Mouse (Mus musculus): ENCODE measurements at regions not wholly inside any gene's neighbourhood (a gene's known extent, or its start where the extent isn't known, plus 50 kb on each side); places are given as distances from the start of the nearest gene placed in this dataset.

DNA sequence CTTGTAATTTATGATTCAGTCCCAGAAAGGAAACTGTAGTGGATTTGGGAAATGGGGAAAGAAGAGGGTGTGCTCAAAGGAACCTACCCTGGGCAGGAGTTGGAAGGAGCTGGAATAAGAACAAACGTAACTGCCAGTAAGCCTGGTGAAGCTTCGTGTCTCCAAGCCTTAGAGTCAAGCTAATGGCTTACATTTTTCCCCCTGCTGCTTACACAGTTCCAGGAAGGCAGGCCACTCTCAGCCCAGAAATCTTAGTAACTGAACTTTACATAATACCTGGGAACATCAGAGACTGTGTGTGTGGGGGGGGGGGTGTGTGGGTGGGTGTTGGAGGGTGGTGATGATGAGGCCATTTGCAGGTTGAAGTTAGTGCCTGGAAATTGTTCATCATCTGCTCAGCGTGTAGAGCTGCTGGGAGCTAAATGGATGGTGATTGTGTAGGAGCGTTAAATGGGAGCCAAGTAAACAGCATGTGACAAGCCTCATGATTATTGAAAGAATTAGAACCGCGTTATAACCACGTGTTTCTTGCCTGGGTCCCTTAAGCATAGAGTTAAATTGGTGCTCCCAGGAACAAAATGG is 357.1 kb upstream of the Slc30a5 start:
- TF ChIP-seq E2F4 (IDR thresholded peaks at IDR 0.05; ENCODE audit: insufficient read depth) (no peak), POLR2AphosphoS2 (IDR thresholded peaks at IDR 0.05; ENCODE audit: insufficient read length, low read depth) (no peak), TCF3 (IDR thresholded peaks at IDR 0.05; ENCODE audit: insufficient read length, low read depth) (no peak), MYOG (IDR thresholded peaks at IDR 0.05; ENCODE audit: control insufficient read depth in 1 of 3, insufficient read depth in 1 of 3, insufficient read length in 2 of 3, low read depth in 2 of 3) (no peak), REST (IDR thresholded peaks at IDR 0.05; ENCODE audit: insufficient read depth, insufficient read length) (no peak), MAX (IDR thresholded peaks at IDR 0.05; ENCODE audit: low read depth) (no peak), TCF12 (IDR thresholded peaks at IDR 0.05; ENCODE audit: insufficient read depth, poor library complexity, severe bottlenecking) (no peak), POLR2A (IDR thresholded peaks at IDR 0.05; ENCODE audit: insufficient read length, low read depth) (no peak), MYOD1 (IDR thresholded peaks at IDR 0.05; ENCODE audit: control insufficient read depth in 1 of 3, insufficient read length in 2 of 3, low read depth in 2 of 3) (no peak), CEBPB (IDR thresholded peaks at IDR 0.05; ENCODE audit: insufficient read depth, poor library complexity, severe bottlenecking) (no peak), SRF (IDR thresholded peaks at IDR 0.05; ENCODE audit: control insufficient read depth, insufficient read length, low read depth) (no peak), USF1 (IDR thresholded peaks at IDR 0.05; ENCODE audit: low read depth) (no peak)
- Histone ChIP-seq H3ac (ENCODE audit: control insufficient read depth, insufficient read length) (no peak overlapping the region), H3K27me3 (ENCODE audit: control insufficient read depth, insufficient read depth, insufficient read length) (no peaks in the 10 kb centered on the region), H3K79me2 (ENCODE audit: control insufficient read depth, insufficient read depth) (no peaks in the 10 kb centered on the region), H3K4me2 (ENCODE audit: low read depth) (no peak overlapping the region), H3K4me3 (no peak overlapping the region), H3K36me3 (ENCODE audit: control insufficient read depth, insufficient read depth) (no peaks in the 10 kb centered on the region)

GRCm38 (mm10) chr13:101182387-101182786 is 349.2 kb upstream of the Slc30a5 start:
- H3K36me3 ChIP-seq (ENCODE audit: control insufficient read depth, insufficient read depth): no peaks in the 10 kb centered on the region
- TF ChIP-seq TCF3 (IDR thresholded peaks at IDR 0.05; ENCODE audit: insufficient read length, low read depth): no peak
- no peak for TF ChIP-seq MYOG (IDR thresholded peaks at IDR 0.05; ENCODE audit: control insufficient read depth in 1 of 3, insufficient read depth in 1 of 3, insufficient read length in 2 of 3, low read depth in 2 of 3)
- TF ChIP-seq USF1 (IDR thresholded peaks at IDR 0.05; ENCODE audit: low read depth): no peak
- no peak for TF ChIP-seq CEBPB (IDR thresholded peaks at IDR 0.05; ENCODE audit: insufficient read depth, poor library complexity, severe bottlenecking)
- TF ChIP-seq REST (IDR thresholded peaks at IDR 0.05; ENCODE audit: insufficient read depth, insufficient read length): no peak
- TF ChIP-seq TCF12 (IDR thresholded peaks at IDR 0.05; ENCODE audit: insufficient read depth, poor library complexity, severe bottlenecking): no peak
- TF ChIP-seq E2F4 (IDR thresholded peaks at IDR 0.05; ENCODE audit: insufficient read depth): no peak
- no peak for TF ChIP-seq MAX (IDR thresholded peaks at IDR 0.05; ENCODE audit: low read depth)
- no peak for TF ChIP-seq POLR2A (IDR thresholded peaks at IDR 0.05; ENCODE audit: insufficient read length, low read depth)
- no peak for TF ChIP-seq SRF (IDR thresholded peaks at IDR 0.05; ENCODE audit: control insufficient read depth, insufficient read length, low read depth)
- no peak for TF ChIP-seq POLR2AphosphoS2 (IDR thresholded peaks at IDR 0.05; ENCODE audit: insufficient read length, low read depth)
- TF ChIP-seq MYOD1 (IDR thresholded peaks at IDR 0.05; ENCODE audit: control insufficient read depth in 1 of 3, insufficient read length in 2 of 3, low read depth in 2 of 3): no peak
- no peaks in the 10 kb centered on the region for H3K79me2 ChIP-seq (ENCODE audit: control insufficient read depth, insufficient read depth)
- no peak overlapping the region for H3K4me2 ChIP-seq (ENCODE audit: low read depth)
- H3K27me3 ChIP-seq (ENCODE audit: control insufficient read depth, insufficient read depth, insufficient read length): no peaks in the 10 kb centered on the region
- no peak overlapping the region for H3ac ChIP-seq (ENCODE audit: control insufficient read depth, insufficient read length)
- H3K4me3 ChIP-seq: no peak overlapping the region

DNA sequence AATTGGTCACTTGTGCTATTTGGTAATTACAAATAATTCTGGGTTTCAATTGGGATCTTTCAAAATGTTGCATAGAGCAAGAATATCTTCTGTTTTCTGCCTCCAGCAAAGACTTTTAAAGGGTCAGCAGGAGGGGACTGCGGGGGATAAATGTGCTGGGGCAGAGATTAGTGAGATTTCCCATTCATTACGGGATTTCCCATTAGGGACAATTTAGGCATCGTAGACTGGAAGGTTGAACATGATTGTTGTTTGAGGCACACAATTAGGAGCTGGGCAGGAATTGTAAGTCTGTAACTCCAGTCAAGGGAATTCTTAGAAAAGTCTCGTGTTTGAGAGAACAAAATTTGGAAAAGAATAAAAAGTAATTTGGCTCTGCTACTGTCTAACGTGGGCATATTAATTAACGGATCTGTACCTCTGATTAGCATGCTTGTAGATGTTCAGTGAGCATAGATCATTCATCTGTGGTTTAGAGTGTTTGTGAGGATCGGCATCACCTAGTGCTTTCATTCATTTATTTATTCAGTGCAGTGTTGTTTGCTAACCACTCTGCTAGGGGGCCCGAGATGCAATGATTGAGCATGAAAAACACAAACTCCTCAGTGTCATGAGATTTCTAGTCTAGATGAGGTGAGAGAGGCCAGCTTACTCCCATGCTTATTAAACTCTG is 341.9 kb upstream of the Slc30a5 start:
- no peak overlapping the region for H3K4me3 ChIP-seq
- TF ChIP-seq USF1 (IDR thresholded peaks at IDR 0.05; ENCODE audit: low read depth): no peak
- no peak for TF ChIP-seq CEBPB (IDR thresholded peaks at IDR 0.05; ENCODE audit: insufficient read depth, poor library complexity, severe bottlenecking)
- no peak for TF ChIP-seq TCF12 (IDR thresholded peaks at IDR 0.05; ENCODE audit: insufficient read depth, poor library complexity, severe bottlenecking)
- no peaks in the 10 kb centered on the region for H3K79me2 ChIP-seq (ENCODE audit: control insufficient read depth, insufficient read depth)
- no peaks in the 10 kb centered on the region for H3K27me3 ChIP-seq (ENCODE audit: control insufficient read depth, insufficient read depth, insufficient read length)
- no peak overlapping the region for H3ac ChIP-seq (ENCODE audit: control insufficient read depth, insufficient read length)
- no peak overlapping the region for H3K4me2 ChIP-seq (ENCODE audit: low read depth)
- no peaks in the 10 kb centered on the region for H3K36me3 ChIP-seq (ENCODE audit: control insufficient read depth, insufficient read depth)

DNA sequence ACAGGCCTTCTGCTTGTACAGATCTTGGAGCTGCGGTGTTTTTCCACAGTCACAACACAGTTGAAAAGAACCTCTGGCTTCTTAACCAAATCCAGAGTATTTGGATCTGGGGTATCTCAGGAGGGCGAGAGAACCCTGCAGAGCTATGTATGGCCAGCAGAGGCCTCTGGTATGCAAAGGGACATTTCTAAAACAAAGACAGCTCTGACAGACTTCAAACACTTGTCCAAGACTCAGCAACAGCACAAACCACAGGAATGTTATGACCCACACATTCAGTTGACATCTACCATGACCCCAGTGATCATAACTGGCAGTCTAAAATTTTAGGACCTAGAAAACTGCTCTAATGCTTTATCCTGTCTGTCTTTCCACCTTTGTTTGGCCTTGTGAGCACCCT is 328.5 kb upstream of the Slc30a5 start:
- Histone ChIP-seq H3K4me2 (ENCODE audit: low read depth) (no peak overlapping the region), H3K79me2 (ENCODE audit: control insufficient read depth, insufficient read depth) (no peaks in the 10 kb centered on the region), H3ac (ENCODE audit: control insufficient read depth, insufficient read length) (no peak overlapping the region), H3K36me3 (ENCODE audit: control insufficient read depth, insufficient read depth) (no peaks in the 10 kb centered on the region), H3K27me3 (ENCODE audit: control insufficient read depth, insufficient read depth, insufficient read length) (no peaks in the 10 kb centered on the region), H3K4me3 (no peak overlapping the region)
- TF ChIP-seq MYOD1 (IDR thresholded peaks at IDR 0.05; ENCODE audit: control insufficient read depth in 1 of 3, insufficient read length in 2 of 3, low read depth in 2 of 3) (peak in 1 of 3 experiments; percentile 55), POLR2AphosphoS2 (IDR thresholded peaks at IDR 0.05; ENCODE audit: insufficient read length, low read depth) (no peak)

GRCm38 (mm10) chr13:101159878-101160277 is 326.7 kb upstream of the Slc30a5 start:
- Histone ChIP-seq H3ac (ENCODE audit: control insufficient read depth, insufficient read length) (no peak overlapping the region), H3K4me3 (no peak overlapping the region), H3K4me2 (ENCODE audit: low read depth) (no peak overlapping the region), H3K79me2 (ENCODE audit: control insufficient read depth, insufficient read depth) (no peaks in the 10 kb centered on the region), H3K27me3 (ENCODE audit: control insufficient read depth, insufficient read depth, insufficient read length) (no peaks in the 10 kb centered on the region), H3K36me3 (ENCODE audit: control insufficient read depth, insufficient read depth) (no peaks in the 10 kb centered on the region)
- TF ChIP-seq TCF3 (IDR thresholded peaks at IDR 0.05; ENCODE audit: insufficient read length, low read depth) (no peak), SRF (IDR thresholded peaks at IDR 0.05; ENCODE audit: control insufficient read depth, insufficient read length, low read depth) (no peak), POLR2AphosphoS2 (IDR thresholded peaks at IDR 0.05; ENCODE audit: insufficient read length, low read depth) (no peak), USF1 (IDR thresholded peaks at IDR 0.05; ENCODE audit: low read depth) (no peak), TCF12 (IDR thresholded peaks at IDR 0.05; ENCODE audit: insufficient read depth, poor library complexity, severe bottlenecking) (no peak), MYOG (IDR thresholded peaks at IDR 0.05; ENCODE audit: control insufficient read depth in 1 of 3, insufficient read depth in 1 of 3, insufficient read length in 2 of 3, low read depth in 2 of 3) (no peak), MYOD1 (IDR thresholded peaks at IDR 0.05; ENCODE audit: control insufficient read depth in 1 of 3, insufficient read length in 2 of 3, low read depth in 2 of 3) (no peak), E2F4 (IDR thresholded peaks at IDR 0.05; ENCODE audit: insufficient read depth) (no peak), REST (IDR thresholded peaks at IDR 0.05; ENCODE audit: insufficient read depth, insufficient read length) (no peak), POLR2A (IDR thresholded peaks at IDR 0.05; ENCODE audit: insufficient read length, low read depth) (no peak), MAX (IDR thresholded peaks at IDR 0.05; ENCODE audit: low read depth) (no peak), CEBPB (IDR thresholded peaks at IDR 0.05; ENCODE audit: insufficient read depth, poor library complexity, severe bottlenecking) (no peak)
